Mouse (Mus musculus): ENCODE measurements around the gene Snrpd2.
A peak's percentile ranks its signal among the peaks of the same experiment; 100 is the strongest.

Gene Snrpd2

DNA sequence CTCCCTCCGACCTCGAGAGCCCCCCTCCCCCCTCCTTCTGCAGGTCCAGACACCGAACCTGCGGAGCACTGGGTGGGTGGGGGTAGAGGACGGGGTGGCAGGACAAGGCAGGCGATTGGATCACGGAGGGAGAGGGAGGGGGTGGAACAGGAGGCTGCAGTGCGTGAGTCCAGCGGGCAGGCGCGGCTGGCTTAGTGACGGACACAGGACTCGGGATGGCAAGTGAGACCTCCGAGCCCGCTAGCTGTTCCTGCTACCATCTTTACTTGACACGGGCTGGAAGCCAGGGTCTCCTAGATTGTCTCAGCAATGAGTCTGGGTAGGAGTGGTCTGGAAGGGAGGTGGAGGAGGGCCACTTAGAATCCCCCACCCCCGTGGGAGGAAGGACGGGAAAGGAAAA lies 28.5 kb downstream of the Snrpd2 start:
- peak in 1 of 2 experiments; percentile 54 for DNase-seq (ENCODE audit: low spot score in 2 of 2)

DNA sequence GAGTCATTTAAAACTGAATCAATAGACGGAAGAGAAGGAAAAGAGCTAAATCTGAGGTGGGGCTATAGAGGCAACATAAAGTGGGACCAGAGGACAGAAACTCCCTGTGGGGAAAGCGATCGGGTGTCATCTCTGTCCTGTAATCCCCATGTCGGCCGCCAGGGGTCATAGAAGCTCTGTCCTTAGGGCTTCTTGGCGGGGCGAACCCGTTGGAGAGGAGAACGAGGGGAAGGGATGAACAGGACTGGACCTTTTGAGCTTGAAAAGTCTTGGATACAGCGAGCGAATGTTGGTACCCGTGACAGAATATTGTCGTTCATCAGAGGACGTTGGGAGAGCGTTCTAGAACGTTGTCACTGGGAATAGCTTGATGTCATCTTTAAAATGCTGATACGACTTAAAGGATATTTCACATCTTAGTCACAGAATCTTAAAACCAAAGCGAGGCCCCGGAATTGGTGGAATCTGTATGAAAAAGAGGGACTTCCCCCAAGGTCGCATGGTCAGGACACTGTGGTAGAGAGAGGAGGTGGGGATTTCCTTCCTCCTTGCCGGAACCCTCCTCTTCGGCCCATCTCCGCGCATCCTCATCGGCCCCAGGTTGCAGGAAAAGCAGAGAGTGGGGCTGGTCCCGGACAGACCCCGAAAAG lies 29.0 kb downstream of the Snrpd2 start:
- peak; percentile 68 to 74 for DNase-seq (ENCODE audit: low spot score in 2 of 2)

DNA sequence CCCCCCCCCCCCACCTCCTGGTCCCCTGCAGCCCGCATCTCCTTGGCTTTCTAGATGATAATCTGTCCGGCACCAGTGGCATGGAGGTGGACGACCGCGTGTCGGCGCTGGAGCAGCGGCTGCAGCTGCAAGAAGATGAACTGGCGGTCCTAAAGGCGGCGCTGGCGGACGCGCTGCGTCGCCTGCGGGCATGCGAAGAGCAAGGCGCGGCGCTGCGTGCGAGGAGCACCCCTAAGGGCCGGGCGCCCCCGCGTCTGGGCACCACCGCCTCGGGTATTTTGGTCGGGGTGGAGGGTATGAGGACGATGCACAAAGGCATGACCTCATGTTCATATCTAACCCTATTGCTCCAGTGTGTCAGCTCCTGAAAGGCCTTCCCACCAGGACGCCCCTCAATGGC lies 29.7 kb downstream of the Snrpd2 start:
- peak; percentile 65 to 70 for DNase-seq (ENCODE audit: low spot score in 2 of 2)

DNA sequence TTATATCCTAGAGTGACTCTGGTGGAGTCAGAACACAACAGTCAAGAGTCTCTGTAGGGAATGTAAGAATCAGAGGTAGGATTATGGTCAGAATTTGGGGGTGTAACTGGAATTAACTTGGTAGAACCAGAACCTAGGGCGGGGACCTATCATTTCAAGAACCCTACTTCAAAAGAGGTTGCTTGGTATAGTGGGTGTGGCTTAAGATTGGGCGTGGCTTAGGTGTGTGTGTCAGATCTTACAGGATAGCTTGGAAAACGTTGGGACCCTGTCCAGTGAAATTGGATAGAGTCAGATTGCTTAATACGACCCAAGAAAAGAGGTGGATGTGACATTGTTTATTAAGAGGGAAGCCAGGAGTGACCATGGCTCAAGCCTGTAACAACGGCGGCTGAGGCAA lies 30.4 kb downstream of the Snrpd2 start:
- DNase-seq (ENCODE audit: low spot score in 2 of 2), result no peak

DNA sequence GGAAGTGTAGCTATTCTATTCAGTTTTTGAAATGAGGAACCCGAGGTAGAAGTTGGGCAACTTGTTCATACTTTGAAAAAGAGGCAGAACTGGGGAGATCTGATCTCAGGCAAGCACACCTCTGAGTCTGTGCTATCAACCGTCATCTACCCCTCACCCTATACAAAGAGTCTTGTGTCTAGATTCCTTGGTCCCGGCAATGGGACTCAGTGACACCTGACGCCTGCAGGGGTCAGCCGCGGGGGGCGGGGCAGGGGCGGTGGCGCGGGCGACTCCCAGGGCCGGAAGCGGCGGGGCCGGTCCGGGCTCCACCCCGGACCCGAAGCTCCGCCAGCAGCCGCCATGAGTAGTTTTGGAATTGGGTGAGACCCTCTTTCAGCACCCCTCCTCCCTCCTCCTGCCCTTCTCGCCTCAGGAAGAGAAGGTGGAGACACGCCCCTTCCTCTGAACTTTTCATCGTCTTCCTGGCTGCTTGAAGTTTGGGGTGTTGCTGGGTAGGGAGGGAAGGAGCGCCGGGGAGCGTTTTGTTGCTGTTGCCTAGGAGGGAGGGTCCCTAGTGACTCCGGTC lies 31.4 kb downstream of the Snrpd2 start:
- DNase-seq (ENCODE audit: low spot score in 2 of 2), result no peak

DNA sequence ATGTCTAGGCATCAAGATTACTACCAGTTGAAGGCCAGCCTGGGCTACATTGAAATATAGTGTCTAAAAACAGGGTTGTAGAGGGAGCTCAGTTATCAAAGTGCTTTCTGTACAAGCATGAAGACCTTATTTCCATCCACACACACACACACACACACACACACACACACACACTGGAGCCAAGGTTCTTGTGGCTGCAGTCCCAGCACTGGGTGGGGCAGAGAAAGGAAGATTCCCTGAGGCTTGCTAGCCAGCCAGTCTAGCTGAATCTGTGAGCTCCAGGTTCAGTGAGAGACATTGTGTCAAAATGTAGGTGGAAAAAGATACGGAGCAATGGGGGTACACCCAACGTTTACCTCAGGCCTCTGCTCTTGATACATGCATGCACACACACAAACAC lies 34.7 kb downstream of the Snrpd2 start:
- DNase-seq (ENCODE audit: low spot score in 2 of 2), result no peak

DNA sequence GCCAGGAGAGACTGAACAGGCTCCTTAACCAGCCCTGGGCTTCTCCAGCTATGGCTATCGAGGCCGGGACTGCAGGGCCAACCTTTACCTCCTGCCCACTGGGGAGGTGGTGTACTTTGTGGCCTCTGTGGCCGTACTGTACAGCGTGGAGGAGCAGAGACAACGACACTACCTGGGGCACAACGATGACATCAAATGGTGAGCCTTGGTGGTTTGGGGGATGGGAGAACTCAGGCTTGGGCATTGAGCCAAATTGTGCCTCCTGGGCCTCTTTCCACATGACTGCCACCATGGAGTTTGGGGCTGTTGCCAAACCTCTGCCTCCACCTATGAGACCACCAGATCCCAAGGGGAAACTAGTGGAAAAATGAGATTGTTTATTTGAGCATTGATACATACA lies 35.2 kb downstream of the Snrpd2 start:
- no peak for DNase-seq (ENCODE audit: low spot score in 2 of 2)

DNA sequence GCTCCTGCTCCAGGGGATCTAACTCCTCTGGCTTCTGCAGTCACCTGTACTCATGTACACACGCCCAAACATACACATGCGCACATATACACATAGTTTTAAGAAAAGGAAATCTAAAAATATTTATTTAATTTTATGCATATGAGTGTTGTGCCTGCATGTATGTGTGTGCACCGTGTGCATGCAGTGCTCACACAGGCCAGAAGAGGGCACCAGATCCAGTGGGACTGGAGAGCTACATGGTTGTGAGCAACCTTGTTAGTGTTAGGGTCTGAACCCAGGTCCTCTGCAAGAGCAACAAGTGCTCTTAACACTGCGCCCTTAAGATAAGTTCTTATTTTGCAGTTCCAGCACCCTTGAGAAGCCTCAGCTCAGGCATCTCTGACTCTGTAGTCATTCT lies 45.2 kb downstream of the Snrpd2 start:
- no peak for DNase-seq (ENCODE audit: low spot score in 2 of 2)

DNA sequence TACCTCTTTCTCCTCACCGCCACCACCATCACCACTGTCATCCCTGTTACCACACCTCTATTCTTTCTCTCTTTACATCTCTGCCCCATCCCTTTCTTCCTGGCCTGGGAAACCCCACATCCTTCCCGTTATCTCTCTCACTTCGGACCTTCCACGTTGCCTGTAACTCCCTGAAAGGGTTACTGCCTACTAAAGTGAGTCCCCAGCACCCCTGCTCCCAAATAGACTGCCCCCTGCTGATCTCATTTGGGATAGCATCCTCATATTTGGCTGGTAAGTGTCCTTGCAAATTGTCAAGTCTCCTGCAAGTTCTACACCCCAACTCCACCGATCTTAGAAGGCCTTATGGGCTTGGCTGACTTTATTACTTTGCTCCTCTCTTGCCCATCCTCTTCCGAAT lies 47.2 kb downstream of the Snrpd2 start:
- no peak for DNase-seq (ENCODE audit: low spot score in 2 of 2)

DNA sequence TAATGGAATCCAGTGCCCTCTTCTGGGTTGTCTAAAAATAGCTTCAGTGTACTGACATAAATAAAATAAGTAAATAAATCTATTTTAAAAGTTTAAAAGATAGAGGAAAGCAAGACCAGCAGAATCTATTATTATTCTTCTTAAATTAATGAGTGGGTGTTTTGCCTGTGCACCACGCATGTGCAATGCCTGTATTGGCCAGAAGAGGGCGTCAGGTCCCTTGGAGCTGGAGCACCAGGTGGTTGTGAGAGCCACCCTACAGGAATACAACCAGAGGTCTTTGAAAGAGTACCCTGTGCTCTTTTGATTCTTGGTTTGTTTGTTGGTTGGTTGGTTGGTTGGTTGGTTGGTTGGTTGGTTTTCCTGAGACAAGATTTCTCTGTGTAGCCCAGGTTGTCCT lies 48.5 kb downstream of the Snrpd2 start:
- no peak for DNase-seq (ENCODE audit: low spot score in 2 of 2)

DNA sequence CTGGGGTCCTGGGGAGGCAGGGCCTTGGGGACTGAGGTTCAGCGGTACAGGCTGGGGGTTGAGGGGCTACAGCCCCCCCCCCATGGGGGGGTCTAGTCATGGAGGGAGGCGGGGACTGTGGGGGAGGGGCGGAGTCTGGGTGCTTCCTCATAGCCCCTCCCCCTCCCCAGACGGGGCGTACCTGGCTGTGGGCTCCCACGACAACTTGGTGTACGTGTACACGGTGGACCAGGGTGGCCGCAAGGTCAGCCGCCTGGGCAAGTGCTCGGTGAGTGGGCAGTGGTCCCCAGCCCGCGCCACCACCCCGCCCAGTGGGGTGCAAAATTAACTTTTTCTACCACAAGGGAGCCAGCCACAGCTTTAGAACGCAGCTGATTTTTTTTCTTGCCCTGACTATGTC lies 52.1 kb downstream of the Snrpd2 start:
- no peak for DNase-seq (ENCODE audit: low spot score in 2 of 2)

DNA sequence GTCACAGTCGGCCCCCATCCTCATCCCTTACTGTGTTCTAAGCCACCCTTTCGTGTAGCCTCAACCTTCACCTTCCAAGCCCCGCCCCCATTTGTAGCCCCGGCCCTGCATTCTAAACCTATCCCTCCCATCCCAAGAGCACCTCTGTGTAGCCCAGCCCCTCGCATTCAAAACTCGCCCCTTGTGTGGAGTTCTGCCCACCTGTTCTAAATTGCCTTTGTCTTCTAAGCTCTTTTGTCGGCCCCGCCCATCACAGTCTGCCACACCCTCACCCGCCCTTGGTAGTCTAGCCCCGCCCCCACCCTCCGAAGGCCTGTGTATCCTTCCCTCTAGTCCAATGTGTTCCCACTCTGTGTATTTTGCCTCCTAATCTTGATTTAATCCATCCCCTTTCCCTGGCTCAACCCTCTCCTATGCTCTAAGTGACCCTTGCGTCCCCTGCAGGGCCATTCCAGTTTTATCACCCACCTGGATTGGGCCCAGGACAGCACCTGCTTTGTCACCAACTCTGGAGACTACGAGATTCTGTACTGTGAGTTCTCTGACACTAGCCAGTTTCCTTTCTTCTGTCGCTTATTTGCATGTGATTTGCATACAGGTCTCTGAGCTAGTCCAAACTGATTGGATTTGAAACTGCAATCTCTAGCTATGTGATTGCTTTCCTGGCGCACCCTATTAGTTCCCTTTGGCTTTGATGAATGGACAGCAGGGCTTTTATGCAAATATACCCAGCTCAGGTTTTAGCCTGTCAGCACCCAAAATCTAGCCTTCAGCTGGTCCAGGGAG lies 52.7 kb downstream of the Snrpd2 start:
- no peak for DNase-seq (ENCODE audit: low spot score in 2 of 2)
